Mouse (Mus musculus) hindbrain, embryonic 10.5 days (tissue): ENCODE measurements at regions not wholly inside any gene's neighbourhood (a gene's known extent, or its start where the extent isn't known, plus 50 kb on each side); places are given as distances from the start of the nearest gene placed in this dataset.
A peak's percentile ranks its signal among the peaks of the same experiment; 100 is the strongest.
"Not testable (repeated sequence)": the region's sequence is repeated elsewhere in the genome, so short reads cannot be mapped to it uniquely, and the experiment has no call there.

Experiments used
- DNase-seq: peaks from one replicate; pipeline ENCODE4 v3.0.0-alpha.2; 2017; ENCODE audit warnings: low spot score
- H3K27ac ChIP-seq: fragments of 300-500 bp; sonication (generic); 2 replicates; pipeline ENCODE4 v1.5.1; 2016; ENCODE audit warnings: mild to moderate bottlenecking, moderate library complexity
- H3K27me3 ChIP-seq: fragments of 300-500 bp; sonication (generic); 2 replicates; pipeline ENCODE4 v1.6.1; 2016; ENCODE audit warnings: mild to moderate bottlenecking; ENCODE audit not compliant: poor library complexity, insufficient read depth, severe bottlenecking
- H3K36me3 ChIP-seq: fragments of 300-500 bp; sonication (generic); 2 replicates; pipeline ENCODE4 v1.6.1; 2016; ENCODE audit warnings: mild to moderate bottlenecking, moderate library complexity
- H3K4me1 ChIP-seq: fragments of 300-500 bp; sonication (generic); replicated peaks from 2 replicates; pipeline ENCODE4 v1.6.1; 2016; ENCODE audit warnings: mild to moderate bottlenecking
- H3K4me3 ChIP-seq: fragments of 300-500 bp; sonication (generic); 2 replicates; pipeline ENCODE4 v1.5.1; 2016; ENCODE audit warnings: mild to moderate bottlenecking, moderate library complexity
- H3K9me3 ChIP-seq: fragments of 300-500 bp; sonication (generic); 2 replicates; pipeline ENCODE4 v1.6.1; 2016; ENCODE audit warnings: mild to moderate bottlenecking, moderate library complexity
- WGBS: fragments of 180-500 bp; shearing (Covaris S2); methylation state at CpG from one replicate; pipeline ENCODE4 v1.1.7; 2016; 5-methylcytosine and 5-hydroxymethylcytosine counted together

DNA sequence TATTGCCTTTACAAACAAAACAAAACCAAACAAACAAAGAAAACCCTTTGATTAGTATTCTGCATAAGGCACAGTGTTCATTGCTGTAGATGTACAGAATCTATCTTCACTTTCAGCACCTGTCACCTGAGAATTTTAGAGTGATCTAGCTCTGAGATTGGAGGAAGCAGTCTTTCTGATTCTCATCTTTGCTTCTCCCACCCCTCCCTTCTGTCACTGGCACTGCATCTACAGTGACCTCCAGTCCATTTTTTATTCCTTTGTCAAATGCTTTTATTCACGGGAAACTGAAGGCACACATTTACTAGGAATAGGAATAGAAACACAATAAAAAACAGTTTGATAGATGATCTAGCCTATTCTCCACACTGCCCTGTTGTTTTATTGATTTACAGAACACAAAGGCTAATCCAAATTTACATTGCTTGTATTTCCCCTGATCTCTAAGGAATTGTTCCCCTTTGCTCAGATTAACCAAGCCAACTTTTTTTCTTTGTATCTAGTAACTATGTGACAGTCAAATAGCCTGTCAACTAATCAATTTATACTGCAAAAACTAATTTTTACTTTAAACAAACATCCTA is 488.2 kb upstream of the Stxbp6 start:
- DNase-seq, result no peak
- peaks cover 11% of the 10 kb centered on the region for H3K4me1 ChIP-seq
- peak overlapping the region; percentile 74 for H3K27ac ChIP-seq
- no peaks in the 10 kb centered on the region for H3K9me3 ChIP-seq
- H3K27me3 ChIP-seq, result no peaks in the 10 kb centered on the region
- WGBS, result 50% methylated on average over 1 of the region's 1 CpGs
- H3K4me3 ChIP-seq, result no peak overlapping the region
- no peaks in the 10 kb centered on the region for H3K36me3 ChIP-seq

DNA sequence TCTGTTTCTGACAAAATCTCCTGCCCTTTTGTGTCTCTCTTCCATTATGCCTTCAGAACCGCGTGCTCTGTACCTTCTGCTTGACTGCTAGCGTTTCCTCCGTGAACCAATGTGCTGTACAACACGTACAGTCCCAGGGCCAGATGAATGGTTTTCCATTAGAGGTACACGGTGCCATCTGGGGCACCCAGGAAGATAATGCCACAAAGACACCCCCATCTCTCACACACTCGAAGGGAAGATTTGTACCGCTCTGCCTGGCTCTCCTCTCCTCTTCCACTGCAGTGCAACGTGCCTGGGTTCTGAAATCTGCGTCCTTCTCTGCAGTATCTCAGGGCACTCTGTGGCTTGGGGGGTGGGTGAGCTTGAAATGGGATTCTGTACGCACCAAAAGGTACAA is 487.4 kb upstream of the Stxbp6 start:
- Histone ChIP-seq H3K4me1 (peaks cover 11% of the 10 kb centered on the region), H3K9me3 (no peaks in the 10 kb centered on the region), H3K27me3 (no peaks in the 10 kb centered on the region), H3K36me3 (no peaks in the 10 kb centered on the region), H3K27ac (peak overlapping the region; percentile 74), H3K4me3 (no peak overlapping the region)
- 67% methylated on average over 11 of the region's 11 CpGs for WGBS
- DNase-seq, result no peak

DNA sequence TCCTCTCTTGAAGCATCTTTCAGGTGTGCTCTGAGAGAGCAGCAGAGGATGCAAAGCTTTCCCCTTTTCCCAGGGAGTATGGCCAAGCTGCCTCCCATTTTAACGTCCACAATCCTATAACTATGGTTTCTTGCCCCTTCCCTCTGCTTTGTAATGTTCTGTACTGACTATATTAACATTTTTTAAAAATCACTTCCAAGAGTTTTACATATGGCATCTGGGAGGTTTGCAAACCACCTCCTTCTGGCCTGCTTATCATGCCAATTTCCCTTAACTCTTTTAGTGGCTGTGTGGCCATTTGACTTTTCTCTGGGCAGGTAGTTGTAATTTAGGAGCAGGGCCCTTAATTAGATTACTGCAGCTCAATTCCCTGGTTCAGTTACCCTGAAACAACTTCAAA is 486.9 kb upstream of the Stxbp6 start:
- no peak for DNase-seq
- 0 out of 2 replicates have a peak overlapping the region, but pooled peaks have one; percentile 40 for H3K27ac ChIP-seq
- 61% methylated on average over 1 of the region's 1 CpGs for WGBS

DNA sequence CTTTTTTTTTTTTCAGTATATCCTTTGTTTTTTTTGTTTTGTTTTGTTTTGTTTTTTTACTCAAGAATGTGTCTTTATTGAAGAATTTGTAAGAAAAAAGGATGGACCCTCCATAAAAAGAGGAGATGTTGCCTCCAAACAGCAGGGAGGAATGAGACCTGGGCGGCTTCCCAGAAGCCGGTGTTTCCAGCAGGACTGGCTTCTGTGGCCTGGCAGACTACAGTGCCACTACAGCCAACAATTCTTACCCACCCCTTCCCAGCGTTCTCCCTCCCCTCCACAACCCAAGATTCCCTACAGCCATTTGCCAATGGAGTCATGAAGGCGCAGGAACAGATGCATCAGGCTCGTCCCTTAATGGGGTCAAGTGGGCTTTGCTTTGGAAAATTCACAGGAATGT is 475.4 kb upstream of the Stxbp6 start:
- not testable (repeated sequence) for H3K9me3 ChIP-seq, DNase-seq, H3K4me3 ChIP-seq, H3K36me3 ChIP-seq, H3K4me1 ChIP-seq, H3K27ac ChIP-seq, H3K27me3 ChIP-seq
- 90% methylated on average over 5 of the region's 5 CpGs for WGBS

More for the DNA sequence above, 486.9 kb upstream of the Stxbp6 start:
- no peaks in the 10 kb centered on the region for H3K9me3 ChIP-seq
- H3K4me1 ChIP-seq, result peaks cover 11% of the 10 kb centered on the region
- no peaks in the 10 kb centered on the region for H3K27me3 ChIP-seq
- H3K36me3 ChIP-seq, result no peaks in the 10 kb centered on the region
- H3K4me3 ChIP-seq, result no peak overlapping the region

DNA sequence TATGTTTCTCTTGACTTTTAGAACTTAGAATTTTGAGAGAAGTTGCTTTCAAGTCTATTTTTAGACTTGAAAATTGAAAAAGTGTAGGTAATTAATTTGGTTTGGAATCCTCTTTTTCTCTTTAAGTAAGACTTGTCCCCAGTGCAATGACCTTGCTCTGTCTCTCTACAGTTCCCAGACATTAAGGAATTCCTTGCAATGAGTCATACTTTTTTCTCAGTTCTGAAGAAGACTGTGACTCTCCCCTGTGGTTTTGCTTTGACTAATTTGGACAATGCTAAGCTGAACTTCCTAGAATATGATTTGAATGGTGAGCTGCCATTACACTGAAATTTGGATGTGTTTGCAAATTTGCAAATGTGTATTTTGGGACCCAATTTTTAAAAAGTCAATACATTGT is 445.0 kb upstream of the Stxbp6 start:
- Histone ChIP-seq H3K36me3 (no peaks in the 10 kb centered on the region), H3K4me1 (no peaks in the 10 kb centered on the region), H3K4me3 (no peak overlapping the region), H3K27me3 (no peaks in the 10 kb centered on the region), H3K9me3 (no peaks in the 10 kb centered on the region), H3K27ac (no peak overlapping the region)
- DNase-seq, result no peak

DNA sequence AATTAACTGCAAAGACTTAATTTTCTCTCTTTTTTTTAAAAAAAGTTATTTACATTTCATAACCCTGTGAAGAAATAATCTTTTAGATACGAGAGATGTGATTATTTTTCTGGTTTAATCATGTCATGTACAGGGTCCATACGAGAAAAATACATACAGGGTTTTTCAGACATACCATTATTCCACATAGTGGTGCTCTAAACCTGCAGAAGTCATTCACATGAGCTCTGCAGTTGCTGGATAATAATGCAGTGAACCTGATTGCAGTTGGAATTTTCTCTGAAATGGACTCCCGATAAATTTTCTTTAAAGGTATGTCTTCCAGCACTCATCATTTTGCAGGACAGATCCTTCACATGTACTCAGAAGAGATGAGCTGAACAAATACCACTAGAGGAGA is 439.9 kb upstream of the Stxbp6 start:
- Histone ChIP-seq H3K36me3 (no peaks in the 10 kb centered on the region), H3K27me3 (no peaks in the 10 kb centered on the region), H3K27ac (no peak overlapping the region), H3K9me3 (no peaks in the 10 kb centered on the region), H3K4me1 (no peaks in the 10 kb centered on the region), H3K4me3 (no peak overlapping the region)
- 79% methylated on average over 3 of the region's 3 CpGs for WGBS
- no peak for DNase-seq

DNA sequence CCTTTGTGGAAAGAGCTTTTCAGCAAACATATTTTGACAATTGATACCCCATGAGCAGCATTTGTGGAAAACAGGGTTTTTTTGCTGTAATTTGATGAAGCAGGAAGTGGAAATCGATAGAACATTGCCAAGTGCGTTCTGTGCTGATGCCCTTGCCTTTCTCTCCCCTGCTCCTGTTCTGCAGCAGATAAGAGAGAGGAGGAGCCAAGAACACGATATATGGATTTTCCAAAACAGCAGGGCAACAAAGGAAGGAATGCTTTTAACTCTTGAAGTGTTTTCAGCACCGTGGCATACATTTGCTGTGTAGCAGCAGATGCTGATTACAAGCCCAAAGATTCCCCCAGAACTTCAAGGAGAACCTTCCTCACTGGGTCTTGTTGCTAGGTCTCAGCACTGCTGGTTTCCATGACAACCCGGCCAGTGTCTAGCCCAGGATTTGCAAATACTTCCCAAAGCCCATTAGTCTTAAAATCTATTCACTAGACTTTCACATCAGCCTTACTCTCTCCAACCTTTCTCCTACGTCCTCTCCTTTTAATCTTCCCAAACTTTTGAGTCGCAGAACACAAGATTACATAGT is 433.0 kb upstream of the Stxbp6 start:
- no peak overlapping the region for H3K4me3 ChIP-seq
- no peak overlapping the region for H3K27ac ChIP-seq
- peak; percentile 5 for DNase-seq
- H3K36me3 ChIP-seq, result no peaks in the 10 kb centered on the region
- WGBS, result 53% methylated on average over 7 of the region's 7 CpGs
- H3K4me1 ChIP-seq, result no peaks in the 10 kb centered on the region
- H3K9me3 ChIP-seq, result no peaks in the 10 kb centered on the region
- H3K27me3 ChIP-seq, result no peaks in the 10 kb centered on the region

DNA sequence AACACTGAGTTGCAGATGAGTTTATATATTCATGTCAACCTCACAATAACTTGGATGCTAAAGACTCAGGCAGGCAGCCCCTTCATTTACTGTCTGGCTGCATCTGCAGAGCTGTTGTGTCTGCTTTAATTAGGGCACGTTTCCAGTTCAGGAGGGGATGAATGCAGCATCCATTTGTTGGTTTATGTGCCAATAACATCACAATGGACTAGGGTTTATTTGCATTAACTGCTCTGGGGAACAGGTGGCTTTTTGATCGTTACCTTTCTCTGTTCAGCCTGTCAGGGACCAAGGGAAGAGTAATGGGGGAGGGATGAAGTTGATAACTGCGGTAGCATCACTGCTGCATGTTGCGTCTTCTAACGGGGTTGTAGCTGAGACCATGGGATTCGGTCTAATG is 425.3 kb upstream of the Stxbp6 start:
- no peak overlapping the region for H3K27ac ChIP-seq
- no peaks in the 10 kb centered on the region for H3K27me3 ChIP-seq
- no peak overlapping the region for H3K4me3 ChIP-seq
- DNase-seq, result no peak
- H3K36me3 ChIP-seq, result no peaks in the 10 kb centered on the region
- no peaks in the 10 kb centered on the region for H3K4me1 ChIP-seq
- WGBS, result 76% methylated on average over 6 of the region's 6 CpGs
- no peaks in the 10 kb centered on the region for H3K9me3 ChIP-seq

DNA sequence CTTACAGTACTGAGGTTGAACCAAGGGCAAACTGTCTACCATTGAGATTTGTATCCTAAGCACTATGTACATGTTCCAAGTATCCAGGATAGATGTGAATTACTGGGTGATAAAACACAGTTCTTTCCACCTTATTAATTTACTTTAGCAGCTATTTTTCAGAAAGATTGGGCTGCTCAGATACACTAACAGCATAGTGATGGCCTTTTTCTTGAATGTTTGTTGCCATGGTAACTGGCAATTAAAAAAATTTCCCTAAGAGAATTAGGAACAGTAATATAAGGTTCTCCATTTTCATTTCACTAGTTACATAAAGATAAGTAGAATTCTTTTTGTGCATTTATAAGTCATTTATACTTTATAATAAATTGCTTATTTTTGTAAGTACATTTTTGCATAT is 423.7 kb upstream of the Stxbp6 start:
- DNase-seq, result no peak
- H3K36me3 ChIP-seq, result no peaks in the 10 kb centered on the region

DNA sequence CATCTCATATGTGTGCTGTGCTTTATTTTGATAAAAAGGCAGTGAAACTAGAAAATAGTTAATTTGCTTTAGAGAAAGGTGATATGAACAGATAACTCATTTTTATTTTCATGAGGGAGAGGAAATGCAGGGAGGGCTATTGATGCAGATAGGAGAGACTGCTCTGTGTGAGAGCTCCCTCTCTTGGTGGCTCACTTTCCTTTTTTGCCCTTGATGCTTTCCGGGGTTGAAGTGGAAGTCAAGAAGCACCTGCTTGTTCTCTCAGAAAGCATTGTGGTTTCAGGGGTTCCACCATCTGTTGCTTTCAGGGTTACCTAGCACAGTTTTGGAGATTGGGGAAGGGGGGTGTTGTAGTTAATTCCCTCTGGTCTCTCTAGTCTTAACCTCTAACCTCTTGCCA is 414.5 kb upstream of the Stxbp6 start:
- no peaks in the 10 kb centered on the region for H3K9me3 ChIP-seq
- no peaks in the 10 kb centered on the region for H3K4me1 ChIP-seq
- DNase-seq, result no peak
- H3K36me3 ChIP-seq, result no peaks in the 10 kb centered on the region
- no peak overlapping the region for H3K4me3 ChIP-seq
- H3K27me3 ChIP-seq, result no peaks in the 10 kb centered on the region
- H3K27ac ChIP-seq, result no peak overlapping the region
- WGBS, result 68% methylated on average over 1 of the region's 1 CpGs

More for the DNA sequence above, 423.7 kb upstream of the Stxbp6 start:
- Histone ChIP-seq H3K4me3 (no peak overlapping the region), H3K27ac (no peak overlapping the region), H3K27me3 (no peaks in the 10 kb centered on the region), H3K4me1 (no peaks in the 10 kb centered on the region), H3K9me3 (no peaks in the 10 kb centered on the region)

DNA sequence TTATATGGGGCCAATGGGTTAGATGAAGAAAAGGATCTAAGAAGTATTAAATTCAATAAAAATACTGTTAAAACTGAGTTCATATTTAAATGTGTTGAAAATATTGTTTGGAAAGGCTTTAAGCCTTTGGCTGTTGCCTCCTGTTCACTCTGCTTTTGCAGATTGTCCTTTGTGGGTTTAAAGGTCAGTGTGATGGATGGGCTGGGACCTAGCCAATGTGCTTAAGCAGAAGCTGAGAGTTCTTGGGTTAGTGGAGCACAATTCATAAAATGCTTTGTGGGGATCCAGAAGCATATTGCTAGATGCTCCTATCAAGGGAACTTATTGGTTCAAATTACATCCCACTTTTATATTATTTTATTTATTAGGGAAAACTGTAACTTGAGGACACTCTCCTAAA is 402.4 kb upstream of the Stxbp6 start:
- Histone ChIP-seq H3K4me1 (no peaks in the 10 kb centered on the region), H3K27me3 (no peaks in the 10 kb centered on the region), H3K36me3 (no peaks in the 10 kb centered on the region), H3K27ac (no peak overlapping the region), H3K4me3 (no peak overlapping the region), H3K9me3 (no peaks in the 10 kb centered on the region)
- DNase-seq, result no peak

DNA sequence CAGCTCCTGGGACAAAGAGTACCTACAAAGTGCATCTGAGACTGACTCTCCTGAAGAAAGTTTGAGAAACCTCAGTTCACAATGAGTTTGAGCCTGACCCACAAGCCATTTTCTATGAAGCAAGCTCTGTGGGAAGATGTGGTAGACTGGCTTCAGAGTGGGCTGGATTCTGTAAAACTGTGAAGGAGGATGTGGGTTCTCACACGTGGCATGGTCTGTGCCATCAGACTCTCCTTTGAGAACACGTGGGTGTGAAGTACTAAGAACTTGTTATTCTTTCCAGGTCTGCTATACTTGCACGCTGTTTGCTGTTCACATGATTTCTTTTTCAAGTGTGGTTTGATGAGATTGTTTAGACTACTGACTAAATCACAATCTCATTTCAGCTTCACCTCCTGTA is 393.6 kb upstream of the Stxbp6 start:
- Histone ChIP-seq H3K27ac (no peak overlapping the region), H3K27me3 (no peaks in the 10 kb centered on the region), H3K4me3 (no peak overlapping the region), H3K9me3 (no peaks in the 10 kb centered on the region), H3K4me1 (no peaks in the 10 kb centered on the region; the same call in 1 of the 2 replicates), H3K36me3 (no peaks in the 10 kb centered on the region)
- no peak for DNase-seq
- 83% methylated on average over 3 of the region's 3 CpGs for WGBS

DNA sequence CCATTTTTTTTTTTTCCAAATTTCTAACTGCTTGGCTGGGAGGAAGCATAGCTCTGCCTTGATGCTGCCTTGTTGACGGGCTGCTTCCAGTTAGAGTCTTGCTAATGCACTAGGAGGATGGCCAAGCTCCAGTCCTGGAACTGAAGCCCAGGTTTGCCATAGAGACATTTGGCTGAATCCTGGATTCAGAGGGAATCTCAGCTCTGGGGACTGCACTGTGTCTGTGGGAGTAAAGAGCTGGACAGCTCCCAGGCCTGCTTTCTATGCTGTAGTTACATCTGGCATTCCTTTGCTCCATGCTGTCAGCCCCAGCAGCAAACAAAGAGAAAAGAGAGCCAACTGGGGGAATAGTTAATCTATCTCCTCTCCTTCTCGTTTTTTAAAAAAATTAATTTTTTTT is 392.5 kb upstream of the Stxbp6 start:
- no peaks in the 10 kb centered on the region for H3K36me3 ChIP-seq
- H3K27me3 ChIP-seq, result no peaks in the 10 kb centered on the region
- no peaks in the 10 kb centered on the region; the same call in 1 of the 2 replicates for H3K4me1 ChIP-seq
- H3K27ac ChIP-seq, result no peak overlapping the region
- DNase-seq, result no peak
- 53% methylated on average over 2 of the region's 2 CpGs for whole genome bisulfite sequencing
- no peaks in the 10 kb centered on the region for H3K9me3 ChIP-seq
- no peak overlapping the region for H3K4me3 ChIP-seq

DNA sequence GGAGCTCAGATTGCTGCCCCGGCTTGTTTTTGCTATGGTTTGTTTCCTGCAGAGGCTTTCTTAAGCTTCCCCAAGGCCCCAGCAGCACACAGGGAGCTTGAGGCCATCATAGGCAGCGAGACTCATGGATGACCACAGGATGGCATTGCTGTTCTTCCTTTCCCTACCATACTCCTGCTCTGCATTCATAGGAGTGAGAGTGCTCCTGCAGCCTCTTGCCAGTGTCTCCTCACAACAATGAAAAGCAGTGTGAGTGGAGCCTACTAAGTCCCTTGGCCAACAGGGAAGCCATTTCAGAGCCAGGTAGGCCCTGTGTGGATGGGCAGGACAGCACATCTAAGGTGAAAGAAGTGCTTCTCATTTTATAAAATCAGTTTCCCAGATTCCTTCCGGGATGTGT is 391.6 kb upstream of the Stxbp6 start:
- Histone ChIP-seq H3K36me3 (no peaks in the 10 kb centered on the region), H3K4me3 (no peak overlapping the region), H3K4me1 (no peaks in the 10 kb centered on the region; the same call in 1 of the 2 replicates), H3K9me3 (no peaks in the 10 kb centered on the region), H3K27ac (0 out of 2 replicates have a peak overlapping the region, but pooled peaks have one; percentile 40), H3K27me3 (no peaks in the 10 kb centered on the region)
- DNase-seq, result peak; percentile 14
- WGBS, result 63% methylated on average over 3 of the region's 3 CpGs
